Mouse (Mus musculus) ovary, postnatal 10 days (tissue): ENCODE results near the gene Nsg2.

ENCODE experiments used
- DNase-seq: peaks from one replicate; pipeline ENCODE4 v3.0.0; 2022; ENCODE audit warnings: low spot score

Nsg2 gene

GRCm38 (mm10) chr11:32083462-32083861 is 83.2 kb downstream of the Nsg2 start:
- DNase-seq: no peak

GRCm38 (mm10) chr11:32086525-32086924 is 86.3 kb downstream of the Nsg2 start:
- no peak for DNase-seq

DNA sequence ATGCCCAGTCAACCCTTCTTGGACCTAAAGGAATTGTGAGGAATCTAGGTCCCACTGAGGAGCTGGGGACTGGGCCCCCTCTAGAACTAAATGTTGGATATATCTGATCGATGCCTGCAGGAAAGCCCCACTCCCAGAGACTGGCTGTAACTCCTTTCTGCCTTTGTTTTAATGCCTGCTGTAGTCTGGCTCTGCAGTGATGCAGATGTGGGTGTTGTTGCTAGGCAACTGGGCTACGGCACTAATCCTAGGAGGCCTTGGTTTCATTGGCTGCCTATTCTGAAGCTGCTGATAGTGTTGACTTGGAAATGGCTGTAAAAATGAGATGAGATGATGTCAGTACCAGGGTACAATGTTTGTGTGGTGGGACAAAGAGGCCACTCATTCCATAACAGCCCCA is 87.1 kb downstream of the Nsg2 start:
- no peak for DNase-seq

DNA sequence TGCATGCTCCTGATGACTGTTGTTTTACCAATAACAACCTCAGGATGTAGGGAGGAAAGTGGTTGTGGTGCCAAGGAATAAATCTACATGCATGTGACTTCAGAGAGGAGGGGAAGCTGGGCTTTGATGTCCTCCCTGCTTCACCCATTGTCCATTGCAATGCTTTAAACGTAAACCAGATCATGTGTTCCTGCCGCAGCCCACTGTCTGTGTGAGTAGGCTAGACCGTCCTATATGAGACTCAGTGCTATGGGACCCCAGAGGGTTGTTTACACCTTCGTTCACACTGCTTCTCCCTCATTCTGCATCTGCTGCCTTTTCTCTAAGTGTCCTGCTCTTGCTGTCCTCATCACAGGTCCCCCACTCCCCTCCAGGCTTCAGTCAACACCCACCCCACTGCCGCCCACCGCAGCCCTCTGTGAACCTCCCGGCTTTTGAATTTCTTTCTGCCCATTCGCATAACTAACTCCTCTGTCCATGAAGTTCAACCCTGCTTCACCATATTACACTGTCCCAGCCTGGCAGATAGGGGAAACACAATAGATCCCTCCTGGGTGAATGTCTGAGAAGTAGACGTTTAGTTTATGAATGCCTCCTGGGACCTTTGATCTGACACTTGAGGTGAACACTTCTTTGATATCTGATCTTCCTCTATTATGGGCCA is 87.6 kb downstream of the Nsg2 start:
- DNase-seq: no peak

- no peak for DNase-seq
Observed at GRCm38 (mm10) chr11:32095793-32096192, 95.5 kb downstream of the Nsg2 start.

GRCm38 (mm10) chr11:32096346-32096745 is 96.1 kb downstream of the Nsg2 start:
- no peak for DNase-seq

- no peak for DNase-seq
Observed at GRCm38 (mm10) chr11:32101059-32101632, 100.9 kb downstream of the Nsg2 start.

DNA sequence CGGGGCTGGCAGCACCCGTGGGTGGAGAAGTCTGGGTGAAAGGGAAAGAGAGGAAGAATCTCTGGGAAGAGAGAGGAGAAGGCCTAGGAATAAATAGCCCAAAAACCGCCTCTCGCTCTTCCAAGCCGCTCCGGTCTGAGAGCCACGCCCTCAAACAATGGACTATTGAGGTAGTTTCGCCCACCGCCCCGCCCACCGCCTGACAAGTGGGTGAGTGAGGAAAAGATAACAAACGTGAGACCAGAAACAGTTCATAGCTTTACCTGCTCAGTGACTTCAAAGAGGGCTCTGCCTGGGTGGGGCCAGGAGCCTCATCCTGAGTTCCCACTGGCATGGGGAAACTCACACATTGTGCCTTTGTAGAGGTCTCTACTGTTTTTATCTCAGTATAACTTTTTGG is 102.7 kb downstream of the Nsg2 start:
- DNase-seq: no peak

DNA sequence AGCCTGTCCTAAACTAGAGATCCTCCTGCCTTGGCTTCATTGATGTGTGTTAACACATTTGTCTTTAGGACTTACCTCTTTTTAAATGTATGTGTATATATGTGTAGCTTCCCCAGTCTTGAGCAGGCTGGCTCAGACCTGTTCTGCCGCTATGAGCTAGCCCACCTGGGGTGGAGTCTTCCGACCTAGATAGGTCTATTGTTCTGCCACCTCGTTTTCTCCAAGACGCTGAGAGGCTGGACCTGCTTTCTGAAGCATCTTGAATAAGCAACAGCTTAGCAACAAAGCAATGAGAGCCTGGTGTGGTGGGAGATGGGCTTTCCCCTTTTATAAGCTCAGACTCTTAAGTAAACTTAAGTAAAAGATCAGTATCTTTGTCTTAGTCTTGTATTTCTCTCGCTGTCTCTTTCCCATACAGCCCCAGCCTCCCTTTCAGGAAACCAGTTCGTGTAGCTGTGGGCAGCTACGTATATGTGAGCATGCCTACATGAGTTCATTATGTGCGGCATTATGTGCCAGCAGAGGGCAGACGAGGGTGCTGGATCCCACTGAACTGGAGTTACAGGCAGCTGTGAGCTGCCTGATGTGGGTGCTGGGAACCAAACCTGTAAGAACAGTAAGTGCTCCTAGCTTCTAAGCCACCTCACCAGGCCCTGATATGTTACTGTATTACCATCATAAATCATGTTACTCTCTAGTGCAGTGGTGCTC is 104.3 kb downstream of the Nsg2 start:
- DNase-seq: no peak

GRCm38 (mm10) chr11:32105750-32106646 is 105.7 kb downstream of the Nsg2 start:
- DNase-seq: no peak

GRCm38 (mm10) chr11:32106647-32106985 is 106.4 kb downstream of the Nsg2 start:
- no peak for DNase-seq

DNA sequence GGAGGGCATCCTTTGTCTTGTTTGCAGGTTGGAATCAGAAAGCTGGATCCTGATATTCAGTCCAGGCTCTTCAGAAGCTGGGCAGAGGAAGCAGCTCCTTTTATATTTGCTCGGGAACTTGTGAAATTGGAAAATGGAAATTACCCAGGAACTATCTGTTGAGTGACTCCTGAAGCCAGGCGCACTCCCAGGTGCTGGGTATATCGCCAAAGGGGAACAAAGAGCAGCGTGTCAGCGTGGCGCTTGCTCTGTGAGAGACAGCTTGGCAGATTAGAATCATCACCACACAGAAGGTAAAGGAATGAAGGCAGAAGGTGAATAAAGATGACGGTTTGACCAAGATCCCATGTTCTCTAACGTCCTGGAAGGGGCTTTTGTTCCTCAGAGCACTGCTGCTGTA is 108.2 kb downstream of the Nsg2 start:
- no peak for DNase-seq
